Mouse (Mus musculus) testis, adult 2 months (tissue): Measurements from ENCODE around the gene Lama1. TPM values are rescaled to one million over a fixed set of nuclear protein-coding genes. Genes with fewer than 3 reads are reported as not detected.
"Not testable (repeated sequence)": the region's sequence is repeated elsewhere in the genome, so short reads cannot be mapped to it uniquely, and the experiment has no call there.

ENCODE experiments used
- H3K27ac ChIP-seq: fragments of 200-500 bp; 2 replicates; pipeline ENCODE4 v1.5.1; 2012; ENCODE audit warnings: low read depth, low read length; ENCODE audit not compliant: control insufficient read depth, insufficient read depth
- H3K27me3 ChIP-seq: fragments of 200-500 bp; 2 replicates; pipeline ENCODE4 v1.6.1; 2012; ENCODE audit warnings: mild to moderate bottlenecking, low read length, moderate library complexity; ENCODE audit not compliant: control insufficient read depth, insufficient read depth
- H3K36me3 ChIP-seq: fragments of 200-500 bp; 2 replicates; pipeline ENCODE4 v1.6.1; 2012; ENCODE audit warnings: mild to moderate bottlenecking, low read length; ENCODE audit not compliant: control insufficient read depth, insufficient read depth
- H3K4me1 ChIP-seq: fragments of 200-500 bp; 2 replicates; pipeline ENCODE4 v1.6.1; 2012; ENCODE audit warnings: low read length; ENCODE audit not compliant: control insufficient read depth, insufficient read depth
- H3K4me3 ChIP-seq: fragments of 200-500 bp; 2 replicates; pipeline ENCODE4 v1.5.1; 2012; ENCODE audit warnings: low read depth, mild to moderate bottlenecking, low read length, moderate library complexity, mixed read lengths; ENCODE audit not compliant: control insufficient read depth
- CTCF ChIP-seq: fragments of 200-500 bp; IDR thresholded peaks from 2 replicates; pipeline ENCODE4 v1.5.1; 2012; ENCODE audit warnings: low read depth, mild to moderate bottlenecking, inconsistent platforms, low read length, moderate library complexity; ENCODE audit not compliant: control insufficient read depth, insufficient read depth, insufficient replicate concordance
- POLR2A ChIP-seq: fragments of 200-500 bp; IDR thresholded peaks from 2 replicates; pipeline ENCODE4 v1.6.1; 2012; ENCODE audit warnings: low read depth, mild to moderate bottlenecking, inconsistent platforms, low read length, moderate library complexity; ENCODE audit not compliant: control insufficient read depth
- polyA plus RNA-seq: library from polyadenylated mRNA; depleted of rRNA; stranded (reverse); fragments of >200 nt; gene quantifications from 2 replicates; pipeline ENCODE4 v1.2.3, GENCODE M21; 2012

Lama1 gene
- polyA plus RNA-seq, 1 experiment, result 6.1 TPM

DNA sequence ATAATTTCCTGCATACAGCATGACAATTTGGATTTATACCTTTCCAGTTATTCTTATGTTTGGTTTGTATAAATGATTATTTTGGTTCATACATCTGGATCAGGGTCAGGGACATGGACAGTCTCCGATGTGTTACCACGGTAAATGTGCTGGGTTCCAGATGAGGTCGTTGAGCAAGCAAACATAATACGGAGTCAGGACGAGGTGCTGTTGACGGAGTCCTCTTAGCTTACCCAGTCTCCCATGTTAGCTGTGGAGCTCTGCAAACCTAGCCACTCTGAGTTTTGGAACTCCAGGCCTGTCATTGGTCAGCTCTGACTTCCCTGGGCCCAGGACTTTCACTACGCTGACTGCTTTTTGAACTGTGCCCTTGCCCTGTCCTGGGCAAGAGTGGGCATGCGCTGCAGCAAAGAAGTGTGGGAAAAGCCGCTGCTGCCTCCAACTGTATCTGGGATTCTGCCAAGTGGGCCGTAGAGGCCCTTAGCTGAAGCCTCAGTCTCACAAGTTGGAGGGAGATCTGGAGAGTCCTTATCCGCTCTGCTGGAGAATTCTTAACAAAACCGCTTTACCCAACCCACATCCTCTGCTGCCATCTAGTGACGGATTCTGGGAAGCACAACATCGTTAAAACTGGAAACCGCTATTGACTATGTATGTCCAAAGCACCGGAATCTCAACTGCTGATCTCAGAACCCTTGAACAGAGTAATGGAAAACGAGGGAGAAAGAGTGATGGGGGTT lies 140.5 kb downstream of the Lama1 start:
- H3K4me3 ChIP-seq, result peak overlapping the region; percentile 61

DNA sequence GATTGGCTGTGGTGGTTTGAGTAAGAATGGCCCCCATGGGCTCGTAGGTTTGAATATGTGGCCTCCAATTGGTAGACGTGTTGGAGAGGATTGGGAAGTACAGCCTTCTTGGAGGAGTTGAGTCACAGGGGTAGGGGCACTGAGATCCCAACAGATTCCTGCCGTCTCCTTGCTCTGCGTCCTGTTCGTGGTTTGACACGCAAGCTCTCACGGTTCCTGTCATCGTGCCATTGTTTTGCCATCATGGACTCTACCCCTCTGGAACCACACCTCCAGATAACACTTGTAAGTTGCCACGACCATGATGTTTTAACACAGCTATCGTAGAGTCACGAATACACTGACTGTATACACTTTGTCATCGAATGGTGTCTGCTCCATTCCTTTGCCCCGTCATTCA lies 141.9 kb downstream of the Lama1 start:
- H3K27ac ChIP-seq, result no peak overlapping the region
- no peaks in the 10 kb centered on the region for H3K27me3 ChIP-seq
- peaks cover 3% of the 10 kb centered on the region; the same call in 1 of the 2 replicates for H3K4me1 ChIP-seq
- TF ChIP-seq POLR2A (no peak), CTCF (no peak)
- no peak overlapping the region for H3K4me3 ChIP-seq
- no peaks in the 10 kb centered on the region for H3K36me3 ChIP-seq

More for the DNA sequence above, 140.5 kb downstream of the Lama1 start:
- peaks cover 3% of the 10 kb centered on the region; the same call in 1 of the 2 replicates for H3K4me1 ChIP-seq
- no peaks in the 10 kb centered on the region for H3K36me3 ChIP-seq
- TF ChIP-seq CTCF, result peak; percentile 23; the same call in 1 of the 2 replicates
- peak; percentile 54; the same call in 1 of the 2 replicates for TF ChIP-seq POLR2A
- peak overlapping the region; percentile 54 for H3K27ac ChIP-seq
- no peaks in the 10 kb centered on the region for H3K27me3 ChIP-seq

- H3K27ac ChIP-seq, H3K4me3 ChIP-seq, H3K36me3 ChIP-seq: not testable (repeated sequence)
Observed at GRCm38 (mm10) chr17:67841494-67841893, 144.4 kb downstream of the Lama1 start.

DNA sequence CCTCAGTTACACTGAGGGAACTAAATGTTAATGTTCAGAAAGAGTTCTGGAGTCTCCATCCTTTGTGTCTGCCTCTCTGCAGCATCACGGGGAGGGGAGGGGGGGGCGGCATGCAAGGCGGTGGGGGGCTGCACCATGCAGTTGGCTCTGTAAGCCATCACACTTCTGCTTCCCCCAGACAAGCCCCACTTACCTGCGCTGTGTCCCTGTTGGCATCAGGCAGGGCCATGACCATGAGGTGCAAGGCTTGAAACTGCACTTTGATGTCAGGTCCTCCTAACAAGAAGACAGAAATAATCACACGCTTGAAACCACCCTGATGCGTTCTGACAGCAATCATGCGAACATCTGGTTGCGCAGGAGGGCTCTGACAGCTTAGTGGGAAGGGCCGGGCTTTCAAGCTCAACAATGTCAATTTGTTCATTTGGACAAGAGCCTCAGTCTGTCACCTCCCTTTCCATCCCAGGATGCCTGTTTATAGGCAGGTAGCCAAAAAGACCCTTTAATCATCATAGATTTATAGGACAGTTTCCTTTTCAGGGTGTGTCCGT lies 164.1 kb downstream of the Lama1 start:
- H3K4me3 ChIP-seq, result no peak overlapping the region
- no peak overlapping the region for H3K27ac ChIP-seq
- TF ChIP-seq CTCF (no peak), POLR2A (no peak)
- H3K36me3 ChIP-seq, result no peaks in the 10 kb centered on the region
- no peaks in the 10 kb centered on the region for H3K27me3 ChIP-seq
- no peaks in the 10 kb centered on the region; the same call in 1 of the 2 replicates for H3K4me1 ChIP-seq

More at GRCm38 (mm10) chr17:67841494-67841893, 144.4 kb downstream of the Lama1 start:
- H3K4me1 ChIP-seq, H3K27me3 ChIP-seq: not testable (repeated sequence)

DNA sequence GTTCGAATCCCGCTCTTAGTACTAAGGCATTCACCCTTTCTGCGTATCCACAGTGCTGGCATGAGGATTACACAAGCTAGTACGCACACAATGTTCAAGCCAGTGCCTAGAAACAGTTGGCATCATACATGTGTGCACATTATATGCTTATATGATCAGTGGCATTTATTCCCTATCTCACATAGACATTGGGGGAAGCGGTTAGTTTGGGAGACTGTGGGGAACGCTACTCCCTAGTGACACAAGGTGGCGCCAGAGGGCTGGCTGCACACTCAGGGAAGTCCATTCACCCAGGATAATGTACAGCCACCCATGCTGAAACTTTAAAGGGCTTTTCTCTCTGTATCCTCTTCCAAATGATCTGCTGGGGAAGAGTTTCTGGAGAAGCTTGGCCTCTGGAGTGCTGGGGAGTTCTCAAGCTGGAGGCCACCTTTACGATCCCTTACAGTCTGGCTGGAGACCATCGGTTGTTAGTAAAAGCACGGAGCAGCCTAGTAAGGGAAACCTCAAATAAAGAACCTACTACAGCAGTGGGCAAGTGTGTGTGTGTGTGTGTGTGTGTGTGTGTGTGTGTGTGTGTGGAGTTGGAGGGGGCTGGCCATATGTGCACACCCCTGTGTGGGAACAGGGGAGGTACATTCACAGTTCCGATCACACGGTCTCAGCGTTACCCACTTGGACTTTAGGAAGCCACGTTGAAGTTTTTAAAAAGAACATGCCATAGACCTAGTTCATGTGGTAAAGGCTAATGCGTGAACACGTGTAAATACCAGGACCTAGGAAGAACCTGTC lies 164.9 kb downstream of the Lama1 start:
- Histone ChIP-seq H3K27ac (no peak overlapping the region), H3K27me3 (no peaks in the 10 kb centered on the region), H3K4me1 (no peaks in the 10 kb centered on the region; the same call in 1 of the 2 replicates), H3K4me3 (no peak overlapping the region), H3K36me3 (no peaks in the 10 kb centered on the region)
- TF ChIP-seq POLR2A (no peak), CTCF (peak; percentile 94; the same call in 1 of the 2 replicates)

- H3K27me3 ChIP-seq, result no peaks in the 10 kb centered on the region
- H3K27ac ChIP-seq, result no peak overlapping the region
- no peaks in the 10 kb centered on the region for H3K36me3 ChIP-seq
- H3K4me3 ChIP-seq, result no peak overlapping the region
- H3K4me1 ChIP-seq, result no peaks in the 10 kb centered on the region; the same call in none of the 2 replicates
- TF ChIP-seq CTCF, result no peak
- TF ChIP-seq POLR2A, result no peak
Observed at GRCm38 (mm10) chr17:67864363-67864762, 167.3 kb downstream of the Lama1 start.

GRCm38 (mm10) chr17:67864912-67865311 lies 167.9 kb downstream of the Lama1 start:
- no peaks in the 10 kb centered on the region for H3K27me3 ChIP-seq
- no peak overlapping the region for H3K4me3 ChIP-seq
- peaks cover 5% of the 10 kb centered on the region for H3K4me1 ChIP-seq
- H3K36me3 ChIP-seq, result no peaks in the 10 kb centered on the region
- H3K27ac ChIP-seq, result no peak overlapping the region
- TF ChIP-seq POLR2A, result no peak
- TF ChIP-seq CTCF, result no peak
